Mouse (Mus musculus) right cerebral cortex, postnatal 10 days (tissue): ENCODE measurements around the gene Tmem53.

ENCODE experiments used
- DNase-seq, 2 experiments: peaks; one replicate each; pipeline ENCODE4 v3.0.0; 2021; ENCODE audit warnings: low spot score in 2 of 2

The Tmem53 gene

GRCm38 (mm10) chr4:117251801-117252316 lies at the start of gene Tmem53, which contains the start of gene Armh1:
Gene Tmem53, plus strand, starts transcription at chr4:117251951.
Gene Armh1, minus strand, starts transcription at chr4:117252125.
- DNase-seq: peak; percentile 89 to 90

GRCm38 (mm10) chr4:117202046-117202991 lies 49.4 kb upstream of the Tmem53 start:
- no peak for DNase-seq

GRCm38 (mm10) chr4:117202992-117203354 lies 48.8 kb upstream of the Tmem53 start:
- no peak for DNase-seq

GRCm38 (mm10) chr4:117209592-117209991 lies 42.2 kb upstream of the Tmem53 start:
- DNase-seq: no peak

- DNase-seq: peak; percentile 49 to 72
Measured at GRCm38 (mm10) chr4:117210147-117211074, 41.3 kb upstream of the Tmem53 start.

- DNase-seq: no peak
Measured at GRCm38 (mm10) chr4:117214250-117214649, 37.5 kb upstream of the Tmem53 start.

- DNase-seq: no peak
Measured at GRCm38 (mm10) chr4:117217029-117217428, 34.7 kb upstream of the Tmem53 start.

- peak; percentile 63 to 73 for DNase-seq
Measured at GRCm38 (mm10) chr4:117218517-117219219, 33.1 kb upstream of the Tmem53 start.

GRCm38 (mm10) chr4:117220741-117221515 lies 30.8 kb upstream of the Tmem53 start:
- no peak for DNase-seq

- DNase-seq: no peak
Measured at GRCm38 (mm10) chr4:117221836-117222235, 29.9 kb upstream of the Tmem53 start.

- DNase-seq: no peak
Measured at GRCm38 (mm10) chr4:117223001-117223400, 28.8 kb upstream of the Tmem53 start.

GRCm38 (mm10) chr4:117224122-117224521 lies 27.6 kb upstream of the Tmem53 start:
- no peak for DNase-seq

GRCm38 (mm10) chr4:117225250-117225649 lies 26.5 kb upstream of the Tmem53 start:
- DNase-seq: no peak

GRCm38 (mm10) chr4:117229590-117229989 lies 22.2 kb upstream of the Tmem53 start:
- no peak for DNase-seq

- DNase-seq: no peak
Measured at GRCm38 (mm10) chr4:117230331-117230730, 21.4 kb upstream of the Tmem53 start.

- no peak for DNase-seq
Measured at GRCm38 (mm10) chr4:117231208-117231607, 20.5 kb upstream of the Tmem53 start.

GRCm38 (mm10) chr4:117234166-117234741 lies 17.5 kb upstream of the Tmem53 start:
- DNase-seq: no peak

GRCm38 (mm10) chr4:117235822-117236221 lies 15.9 kb upstream of the Tmem53 start:
- DNase-seq: no peak

GRCm38 (mm10) chr4:117239153-117239552 lies 12.6 kb upstream of the Tmem53 start:
- DNase-seq: no peak

GRCm38 (mm10) chr4:117240867-117241266 lies 10.9 kb upstream of the Tmem53 start:
- peak in 1 of 2 experiments; percentile 47 for DNase-seq
